Mouse (Mus musculus): ENCODE results near the gene Fbh1. TPM values are rescaled to one million over a fixed set of nuclear protein-coding genes. Genes with fewer than 3 reads are reported as not detected.

Fbh1 gene
- polyA plus RNA-seq, 1 experiment from 2014 or later = 115 TPM

Other genes starting within 250 kb of the Fbh1 start
- 16.8 and 18.8 TPM in 2 replicates for gene Pfkfb3, start 223.5 kb downstream of the Fbh1 start, polyA plus RNA-seq (2015; fragmentation: Nextera tagmentation; extraction: Ambion mirVana)
- gene Rbm17, start 173.4 kb downstream of the Fbh1 start, polyA plus RNA-seq (2015; fragmentation: Nextera tagmentation; extraction: Ambion mirVana) = 136 and 137 TPM in 2 replicates
- gene Gm17490, start 151.3 kb downstream of the Fbh1 start, polyA plus RNA-seq (2015; fragmentation: Nextera tagmentation; extraction: Ambion mirVana) = not detected in 2 replicates
- gene Il2ra, start 134.8 kb downstream of the Fbh1 start, polyA plus RNA-seq (2015; fragmentation: Nextera tagmentation; extraction: Ambion mirVana) = not detected in 2 replicates
- gene Il15ra, start 72.3 kb downstream of the Fbh1 start, polyA plus RNA-seq (2015; fragmentation: Nextera tagmentation; extraction: Ambion mirVana) = 4.4 and 5.1 TPM in 2 replicates
- 38.0 and 39.1 TPM in 2 replicates for gene Ankrd16, start 294 bp upstream of the Fbh1 start, polyA plus RNA-seq (2015; fragmentation: Nextera tagmentation; extraction: Ambion mirVana)

All from limb, embryonic 15.5 days (tissue).